Mouse (Mus musculus) left cerebral cortex, postnatal 10 days (tissue): ENCODE results near the gene Trim29. TPM values are rescaled to one million over a fixed set of nuclear protein-coding genes. Genes with fewer than 3 reads are reported as not detected.

Experiments used
- DNase-seq, 2 experiments: peaks; one replicate each; pipeline ENCODE4 v3.0.0; 2021 to 2022; ENCODE audit warnings: low spot score in 2 of 2, mixed read lengths in 1 of 2; ENCODE audit errors: extremely low spot score in 1 of 2
- intact Hi-C: fragments of 180-260 bp; cut with DNase I; formaldehyde crosslinking; loops from one replicate; pipeline ENCODE4 v1.15.1; 2025
- total RNA-seq, 2 experiments: library from RNA; stranded (reverse); gene quantifications; 2 replicates each; pipeline ENCODE4 v1.2.3; 2021

Gene Trim29
- total RNA-seq, 2 experiments from 2014 or later, result 0.28 to 0.36 TPM

GRCm38 (mm10) chr9:43350089-43350488 lies 39.4 kb downstream of the Trim29 start:
- no peak for DNase-seq
- intact Hi-C loops, result no loop called here

GRCm38 (mm10) chr9:43351015-43351414 lies 40.4 kb downstream of the Trim29 start:
- intact Hi-C loops, result no loop called here

GRCm38 (mm10) chr9:43357011-43357410 lies 46.4 kb downstream of the Trim29 start:
- DNase-seq, result no peak
- intact Hi-C loops, result no loop called here

More at GRCm38 (mm10) chr9:43351015-43351414, 40.4 kb downstream of the Trim29 start:
- DNase-seq, result no peak

- no peak for DNase-seq
- intact Hi-C loops, result no loop called here
Observed at GRCm38 (mm10) chr9:43358591-43359323, 48.1 kb downstream of the Trim29 start.

GRCm38 (mm10) chr9:43368781-43369180 lies 58.1 kb downstream of the Trim29 start:
- intact Hi-C loops, result no loop called here
- no peak for DNase-seq

GRCm38 (mm10) chr9:43383871-43384270 lies 73.2 kb downstream of the Trim29 start:
- DNase-seq, result no peak
- intact Hi-C loops, result no loop called here

GRCm38 (mm10) chr9:43384400-43384799 lies 73.8 kb downstream of the Trim29 start:
- intact Hi-C loops, result no loop called here

More at GRCm38 (mm10) chr9:43384400-43384799, 73.8 kb downstream of the Trim29 start:
- no peak for DNase-seq

Other genes with a start within 250 kb of the Trim29 start
- gene Arhgef12, start 203.6 kb upstream of the Trim29 start, total RNA-seq, result 100 to 1,000 TPM; 150 to 165 TPM
- gene Tmem136, start 194.3 kb upstream of the Trim29 start, total RNA-seq, result 10 to 100 TPM; 16.0 to 17.7 TPM
- not detected for gene Pou2f3, start 100.5 kb upstream of the Trim29 start, total RNA-seq
- 1 to 10 TPM; 8.1 to 9.6 TPM for gene Oaf, start 70.9 kb upstream of the Trim29 start, total RNA-seq